Mouse (Mus musculus) A20 (cell line): ENCODE results near the gene Fut1.

Experiments
- DNase-seq: peaks from one replicate; pipeline ENCODE4 v3.0.0-alpha.2; 2011; ENCODE audit warnings: low read depth, low spot score

Gene Fut1

GRCm38 (mm10) chr7:45598960-45599879 lies 17.9 kb upstream of the Fut1 start:
- peak; percentile 34 for DNase-seq

DNA sequence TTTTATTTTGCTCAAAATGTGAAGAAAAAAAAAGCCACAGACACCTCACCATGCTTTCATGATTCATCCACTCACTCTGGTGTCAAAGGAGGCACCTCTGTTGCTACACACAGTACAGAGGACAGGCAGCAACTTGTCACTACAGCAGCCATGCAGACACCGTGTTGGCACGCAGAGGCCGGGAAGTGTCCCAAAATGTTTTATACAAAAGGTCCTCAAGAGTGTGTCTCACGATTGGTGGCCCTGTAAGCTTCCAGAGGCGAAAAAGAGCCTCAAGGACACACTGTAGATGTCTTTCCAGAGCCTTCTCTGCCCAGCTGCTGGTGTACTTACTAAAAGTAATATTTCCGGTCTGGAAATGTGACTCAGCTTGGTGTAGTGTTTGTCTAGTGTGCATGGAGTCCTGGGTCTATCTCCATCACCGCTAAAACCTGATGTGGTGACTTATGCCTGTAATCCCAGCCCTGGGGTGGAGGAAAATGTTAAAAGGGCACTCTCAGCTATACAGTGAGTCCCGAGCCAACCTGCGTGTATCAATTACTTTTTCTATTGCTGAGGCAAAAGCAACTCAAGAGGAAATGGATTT lies 11.3 kb upstream of the Fut1 start:
- no peak for DNase-seq

DNA sequence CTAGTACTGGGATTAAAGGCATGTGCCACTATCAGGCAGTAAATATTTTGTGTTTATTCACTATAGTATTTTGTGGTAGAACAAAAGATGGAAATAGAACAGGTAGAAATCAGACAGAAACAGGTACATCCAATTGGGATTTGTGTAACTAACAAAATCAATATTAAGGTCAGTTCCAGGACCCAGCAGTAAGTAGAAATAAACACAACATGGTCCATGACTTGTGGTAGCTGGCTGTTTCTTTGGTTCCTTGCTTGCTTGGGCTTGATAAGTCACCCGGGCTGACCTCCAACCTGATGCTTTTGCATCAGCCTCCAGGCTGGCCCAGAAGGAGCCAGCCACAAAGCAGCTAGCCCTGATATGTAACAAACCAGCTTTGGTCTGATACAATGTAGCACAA lies 7.6 kb upstream of the Fut1 start:
- no peak for DNase-seq

DNA sequence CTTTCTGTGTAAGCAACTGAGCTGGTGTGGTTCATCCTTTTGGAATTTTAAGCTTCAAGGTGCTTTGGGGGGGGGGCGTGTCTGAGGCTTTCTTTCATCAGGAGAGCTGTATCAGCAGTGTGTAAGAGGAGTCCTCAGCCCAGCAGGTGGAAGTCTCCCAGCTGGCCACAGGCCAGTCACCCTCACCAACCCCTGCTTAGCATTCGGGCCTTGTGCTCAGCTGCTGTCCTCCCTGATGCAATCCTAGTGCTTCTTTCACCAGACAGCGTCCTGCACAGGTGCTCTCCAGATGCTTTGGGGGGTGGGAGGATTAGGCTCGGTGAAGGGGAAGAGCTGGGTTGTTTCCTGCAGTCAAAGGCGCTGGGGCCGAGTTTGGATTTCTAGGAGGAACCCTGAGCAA lies 812 bp upstream of the Fut1 start:
- DNase-seq, result peak; percentile 77

GRCm38 (mm10) chr7:45618316-45618715 lies 1.2 kb downstream of the Fut1 start:
- peak; percentile 66 for DNase-seq

- DNase-seq, result no peak
Observed at GRCm38 (mm10) chr7:45619592-45619991, 2.5 kb downstream of the Fut1 start.

- peak; percentile 41 for DNase-seq
Observed at GRCm38 (mm10) chr7:45621443-45621842, 4.4 kb downstream of the Fut1 start, which contains the start of gene Izumo1. Gene Izumo1, plus strand, starts transcription at chr7:45621811.

GRCm38 (mm10) chr7:45623507-45623906 lies 6.4 kb downstream of the Fut1 start:
- DNase-seq, result no peak

GRCm38 (mm10) chr7:45624718-45625117 lies 7.6 kb downstream of the Fut1 start:
- no peak for DNase-seq

GRCm38 (mm10) chr7:45625481-45625880 lies 8.4 kb downstream of the Fut1 start:
- DNase-seq, result no peak

GRCm38 (mm10) chr7:45626571-45627076 lies 9.5 kb downstream of the Fut1 start:
- no peak for DNase-seq

DNA sequence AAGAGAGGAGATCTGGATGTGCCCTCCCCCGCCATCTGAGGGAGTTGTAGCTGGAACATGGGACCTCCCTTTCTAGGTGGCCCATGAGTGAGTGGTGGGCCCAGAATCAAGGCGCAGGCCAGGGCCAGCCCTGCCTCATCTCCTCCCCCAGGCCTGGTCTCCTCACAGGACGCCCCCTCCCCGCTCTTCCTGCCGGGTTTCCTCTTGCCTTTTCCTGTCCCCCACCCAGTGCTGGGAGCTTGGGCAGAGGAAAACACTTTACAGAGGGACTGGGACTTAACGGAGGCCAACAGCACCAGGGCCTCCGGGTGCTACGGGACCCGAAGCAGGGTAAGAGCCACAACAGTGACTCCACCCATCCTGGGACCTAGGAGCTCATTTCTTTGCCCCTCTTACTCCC lies 10.2 kb downstream of the Fut1 start, which contains the start of gene Rasip1:
Gene Rasip1 (plus strand): TSS at position 228 of the 400 bp plus-strand sequence.
- DNase-seq, result no peak

GRCm38 (mm10) chr7:45628364-45629294 lies 11.5 kb downstream of the Fut1 start:
- peak; percentile 93 for DNase-seq

GRCm38 (mm10) chr7:45630064-45630907 lies 13.2 kb downstream of the Fut1 start:
- no peak for DNase-seq

DNA sequence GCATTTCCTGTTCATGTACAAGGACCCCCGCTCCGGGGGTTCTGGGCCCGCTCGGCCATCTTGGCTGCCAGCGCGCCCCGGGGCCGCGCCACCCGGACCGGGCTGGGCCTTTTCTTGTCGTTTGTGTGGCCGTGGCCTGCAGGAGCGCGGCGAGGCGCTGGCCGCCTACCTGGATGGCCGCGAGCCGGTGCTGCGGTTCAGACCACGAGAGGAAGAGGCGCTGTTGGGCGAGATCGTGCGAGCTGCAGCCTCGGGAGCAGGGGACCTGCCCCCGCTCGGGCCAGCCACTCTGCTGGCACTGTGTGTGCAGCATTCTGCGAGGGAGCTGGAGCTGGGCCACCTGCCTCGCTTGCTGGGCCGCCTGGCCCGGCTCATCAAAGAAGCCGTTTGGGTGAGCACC lies 15.4 kb downstream of the Fut1 start:
- DNase-seq, result no peak

- peak; percentile 69 for DNase-seq
Observed at GRCm38 (mm10) chr7:45634946-45635681, 18.0 kb downstream of the Fut1 start.

DNA sequence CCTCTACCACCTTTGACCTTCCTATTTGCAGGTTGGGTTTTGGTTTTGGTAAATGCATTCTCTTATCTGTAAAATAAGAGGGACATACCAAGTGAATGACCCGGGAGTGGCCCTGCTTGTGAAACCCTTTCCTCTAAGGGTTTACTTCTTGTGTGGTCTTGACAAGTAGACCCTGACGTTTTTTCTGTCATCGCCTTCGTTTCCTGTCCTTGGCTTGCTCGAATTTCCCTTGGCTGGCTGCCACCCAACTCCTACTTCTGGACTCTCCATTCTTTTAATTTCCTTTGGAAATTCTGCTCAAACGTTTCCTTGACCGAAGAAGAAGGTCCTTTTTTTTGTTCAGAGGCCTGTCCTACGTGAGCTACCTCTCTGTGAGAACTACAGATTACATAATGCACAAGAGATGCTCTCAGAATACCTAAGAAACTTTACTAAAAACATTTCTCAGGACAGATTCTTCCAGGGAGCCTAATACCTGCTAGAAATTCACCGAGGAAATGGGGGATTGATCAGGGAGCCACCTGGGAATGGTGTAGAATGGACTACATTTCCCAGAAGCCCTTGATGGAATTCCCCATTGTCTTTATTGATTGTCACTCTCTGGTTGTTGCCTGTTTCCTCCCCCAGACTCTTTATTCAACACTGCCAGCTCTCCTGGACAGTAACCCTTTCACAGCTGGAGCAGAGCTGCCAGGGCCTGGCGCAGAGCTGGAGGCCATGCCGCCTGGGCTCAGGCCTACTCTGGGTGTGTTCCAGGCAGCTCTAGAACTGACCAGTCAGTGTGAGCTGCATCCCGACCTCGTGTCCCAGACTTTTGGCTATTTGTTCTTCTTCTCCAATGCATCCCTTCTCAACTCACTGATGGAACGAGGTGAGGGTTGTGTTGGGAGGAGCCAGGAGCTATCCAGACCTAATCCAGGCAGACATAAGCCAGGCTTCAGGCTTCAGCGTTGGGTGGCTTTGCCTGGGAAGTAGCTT lies 18.9 kb downstream of the Fut1 start:
- no peak for DNase-seq

DNA sequence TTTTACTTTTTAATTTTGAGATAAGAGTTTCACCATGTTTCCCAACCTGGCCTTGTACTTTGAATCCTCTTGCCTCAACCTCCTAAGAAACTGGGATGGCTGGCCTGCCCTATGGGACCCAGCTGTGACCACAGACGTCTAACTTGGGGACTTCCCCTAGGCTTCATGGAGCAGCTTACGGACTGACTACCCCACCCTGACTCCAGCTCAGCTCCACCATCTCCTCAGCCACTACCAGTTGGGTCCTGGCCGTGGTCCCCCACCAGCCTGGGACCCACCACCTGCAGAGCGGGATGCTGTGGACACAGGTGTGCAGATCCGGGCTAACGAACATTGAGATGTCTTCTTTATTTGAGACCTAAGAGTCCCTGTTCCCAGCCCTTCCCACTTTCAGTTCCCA lies 20.6 kb downstream of the Fut1 start:
- DNase-seq, result no peak
